Mouse (Mus musculus) liver, adult (tissue): Measurements from ENCODE around the gene Wdr70.

Experiments used
- GATA4 ChIP-seq: IDR thresholded peaks from 2 replicates; pipeline ENCODE4 v1.6.1; 2014; ENCODE audit warnings: mild to moderate bottlenecking, low read length; ENCODE audit not compliant: insufficient replicate concordance

The Wdr70 gene

DNA sequence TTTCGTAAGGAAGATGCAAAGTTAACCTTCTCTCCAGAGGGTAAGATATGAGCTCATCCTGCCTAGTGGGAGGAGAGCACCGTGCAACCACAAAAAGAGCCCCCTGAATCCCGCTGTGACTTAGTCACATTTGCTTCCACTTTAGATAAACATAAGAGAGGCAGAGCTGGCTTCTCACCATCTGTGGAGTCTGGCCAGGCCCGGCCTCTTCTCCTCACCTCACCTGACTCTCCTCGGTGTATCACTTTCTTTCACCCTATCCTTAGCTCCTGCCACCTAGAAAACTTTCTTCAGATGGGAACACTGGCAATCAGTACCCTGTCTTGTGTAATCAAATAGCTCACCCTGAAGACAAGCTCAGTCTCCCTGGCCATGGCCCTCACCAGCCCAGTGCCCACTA, 240.2 kb downstream of the Wdr70 start:
- no peak for TF ChIP-seq GATA4

DNA sequence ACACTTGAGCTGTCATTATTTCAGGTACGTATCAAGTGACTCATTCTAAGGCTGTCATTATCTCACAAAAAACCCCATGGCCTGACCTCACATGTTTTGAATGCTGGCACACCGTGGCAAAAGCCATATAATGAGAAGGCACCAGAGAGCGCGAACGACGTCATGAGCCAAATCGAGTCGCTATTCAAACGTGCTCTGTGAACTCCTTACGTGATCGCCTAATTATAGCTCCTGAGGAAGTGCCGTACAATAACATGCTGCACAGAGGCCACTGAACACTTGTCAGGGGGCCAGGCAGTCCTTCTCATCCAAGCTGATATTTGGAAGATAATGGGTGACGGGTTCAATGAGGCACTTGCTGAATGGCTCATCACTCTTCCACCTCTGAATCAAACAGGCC, 241.6 kb downstream of the Wdr70 start:
- TF ChIP-seq GATA4, result no peak

- TF ChIP-seq GATA4, result no peak
These were observed 256.6 kb downstream of the Wdr70 start for GRCm38 (mm10) chr15:7842398-7842797.

DNA sequence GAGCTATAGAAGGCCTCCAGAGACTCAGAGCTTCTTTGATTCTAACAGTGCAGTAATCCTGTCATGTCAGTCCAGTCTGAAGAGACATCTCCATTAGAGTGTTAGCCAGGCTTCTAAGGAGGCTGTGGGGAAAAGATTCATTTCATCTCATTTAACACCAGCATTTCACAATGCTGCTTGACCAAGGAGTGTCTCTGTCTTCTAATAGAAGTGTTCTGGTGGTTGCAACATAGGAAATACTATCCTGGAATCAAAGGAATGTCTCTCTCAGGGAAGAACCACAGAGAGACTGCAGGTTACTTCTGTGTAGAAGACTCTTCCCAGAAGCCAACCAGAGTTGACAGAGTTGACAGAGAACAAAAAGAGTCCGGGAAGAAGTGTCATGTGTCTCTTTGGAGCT, 257.3 kb downstream of the Wdr70 start:
- TF ChIP-seq GATA4, result no peak

DNA sequence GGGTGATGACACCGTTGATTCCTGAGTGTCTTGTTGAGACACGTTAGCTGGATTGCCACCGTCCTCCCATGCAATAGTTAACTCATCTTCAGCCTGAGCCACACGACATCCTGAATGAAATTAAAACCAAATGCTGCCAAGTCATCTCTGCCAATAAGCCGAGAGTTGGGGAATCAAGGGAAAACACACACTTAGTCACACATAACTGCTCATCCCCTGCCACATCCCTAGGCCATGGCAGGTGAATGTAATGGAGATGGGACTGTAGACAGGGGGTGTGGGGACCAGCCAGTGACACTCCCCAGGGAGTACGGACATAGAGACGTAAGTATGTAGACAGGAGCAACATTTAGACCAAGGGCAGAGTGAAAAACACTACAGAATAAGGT, 260.1 kb downstream of the Wdr70 start:
- TF ChIP-seq GATA4, result no peak

- no peak for TF ChIP-seq GATA4
These were observed 260.7 kb downstream of the Wdr70 start for GRCm38 (mm10) chr15:7838060-7838920.

GRCm38 (mm10) chr15:7835404-7835803, 263.6 kb downstream of the Wdr70 start:
- TF ChIP-seq GATA4, result no peak

- TF ChIP-seq GATA4, result no peak
These were observed 273.5 kb downstream of the Wdr70 start for GRCm38 (mm10) chr15:7825530-7825929.

DNA sequence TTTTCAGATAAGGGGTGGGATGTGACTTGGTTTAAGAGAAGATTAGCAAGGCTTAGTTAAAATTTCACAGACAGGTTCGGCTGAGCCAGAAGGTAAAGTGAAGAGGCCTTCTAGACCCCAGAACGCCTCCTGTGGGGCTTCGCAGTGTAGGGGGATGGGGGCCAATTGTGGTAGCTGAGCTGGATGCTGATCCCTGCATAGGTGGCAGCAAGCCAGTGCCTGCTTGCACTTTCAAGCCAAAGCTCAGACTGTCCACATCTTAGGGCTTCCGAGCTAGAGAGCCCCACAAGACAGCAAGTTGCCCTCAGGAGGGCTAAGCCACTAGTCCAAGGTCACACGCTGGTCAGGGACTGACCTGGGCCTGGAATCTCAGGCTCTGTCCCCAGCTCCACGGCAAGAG, 275.1 kb downstream of the Wdr70 start:
- no peak for TF ChIP-seq GATA4
